In genomic region chr5:65336075-65336355, GRCm38 (mm10) we compare ENCODE assay signal across 8 mouse cellular contexts. TPM values are rescaled to one million over a fixed set of nuclear protein-coding genes. Genes with fewer than 3 reads are reported as not detected.
DNase-seq lines count a peak whose midpoint lies in the region; ATAC-seq lines count a peak whose summit lies in the region.

No protein-coding gene starts in this region.

- peak overlapping the region; percentile 91; the same call in 1 of the 2 replicates for H3K9ac ChIP-seq in lung, embryonic 15.5 days
- no peak overlapping the region for H3K9ac ChIP-seq in embryonic facial prominence, embryonic 13.5 days
- no peak overlapping the region for H3K9ac ChIP-seq in intestine, embryonic 16.5 days (ENCODE audit: low read depth, low read length)
- peak overlapping the region; percentile 83; the same call in 1 of the 2 replicates for H3K9ac ChIP-seq in neural tube, embryonic 13.5 days

- no peak for ATAC-seq in lung, embryonic 15.5 days (ENCODE audit: borderline replicate concordance, extremely low read depth, low FRiP score, low TSS enrichment)
- ATAC-seq in embryonic facial prominence, embryonic 13.5 days (ENCODE audit: insufficient number of reproducible peaks, insufficient read depth, low FRiP score, low TSS enrichment, low read depth): no peak
- ATAC-seq in intestine, embryonic 16.5 days: no peak
- ATAC-seq in neural tube, embryonic 13.5 days (ENCODE audit: low read depth): no peak

- H3K4me1 ChIP-seq in lung, embryonic 15.5 days: peaks cover 17% of the 10 kb centered on the region
- H3K4me1 ChIP-seq in embryonic facial prominence, embryonic 13.5 days: peaks cover 13% of the 10 kb centered on the region; the same call in 1 of the 2 replicates
- peaks cover 11% of the 10 kb centered on the region; the same call in 1 of the 2 replicates for H3K4me1 ChIP-seq in intestine, embryonic 16.5 days (ENCODE audit: control insufficient read depth, insufficient read depth, low read length)
- peaks cover 23% of the 10 kb centered on the region for H3K4me1 ChIP-seq in neural tube, embryonic 13.5 days (replicated peaks)

- WGBS in lung, embryonic 15.5 days: 22% methylated on average over 4 of the region's 4 CpGs
- WGBS in embryonic facial prominence, embryonic 13.5 days: 31% methylated on average over 4 of the region's 4 CpGs
- WGBS in intestine, embryonic 16.5 days: 24% methylated on average over 4 of the region's 4 CpGs
- 33% methylated on average over 4 of the region's 4 CpGs for WGBS in neural tube, embryonic 13.5 days

- H3K36me3 ChIP-seq in lung, embryonic 15.5 days: no peaks in the 10 kb centered on the region
- peaks cover 20% of the 10 kb centered on the region for H3K36me3 ChIP-seq in embryonic facial prominence, embryonic 13.5 days
- no peaks in the 10 kb centered on the region for H3K36me3 ChIP-seq in intestine, embryonic 16.5 days (ENCODE audit: control insufficient read depth, insufficient read depth, low read length)
- no peaks in the 10 kb centered on the region for H3K36me3 ChIP-seq in neural tube, embryonic 13.5 days

- no peaks in the 10 kb centered on the region for H3K9me3 ChIP-seq in lung, embryonic 15.5 days
- H3K9me3 ChIP-seq in embryonic facial prominence, embryonic 13.5 days: no peaks in the 10 kb centered on the region
- no peaks in the 10 kb centered on the region for H3K9me3 ChIP-seq in intestine, embryonic 16.5 days (ENCODE audit: control insufficient read depth, low read length)
- no peaks in the 10 kb centered on the region for H3K9me3 ChIP-seq in neural tube, embryonic 13.5 days

- DNase-seq in lung, adult 18-20 months: no peak
- no peak for DNase-seq in layer of hippocampus, postnatal 10 days (ENCODE audit: low spot score in 2 of 2)
- no peak for DNase-seq in frontal cortex, postnatal 14 days (ENCODE audit: low spot score in 2 of 2)
- no peak for DNase-seq in adrenal gland, postnatal 10 days

- no peak overlapping the region for H3K27ac ChIP-seq in lung, embryonic 15.5 days
- no peak overlapping the region for H3K27ac ChIP-seq in embryonic facial prominence, embryonic 13.5 days
- no peak overlapping the region for H3K27ac ChIP-seq in intestine, embryonic 16.5 days (ENCODE audit: low read length)
- no peak overlapping the region for H3K27ac ChIP-seq in neural tube, embryonic 13.5 days (replicated peaks)

- peak overlapping the region; percentile 67 for H3K4me2 ChIP-seq in lung, embryonic 15.5 days
- peak overlapping the region; percentile 76 for H3K4me2 ChIP-seq in embryonic facial prominence, embryonic 13.5 days
- peak overlapping the region; percentile 55 for H3K4me2 ChIP-seq in intestine, embryonic 16.5 days (ENCODE audit: low read depth, low read length)
- peak overlapping the region; percentile 79 for H3K4me2 ChIP-seq in neural tube, embryonic 13.5 days

- H3K27me3 ChIP-seq in lung, embryonic 15.5 days: no peaks in the 10 kb centered on the region
- no peaks in the 10 kb centered on the region for H3K27me3 ChIP-seq in embryonic facial prominence, embryonic 13.5 days
- no peaks in the 10 kb centered on the region for H3K27me3 ChIP-seq in intestine, embryonic 16.5 days (replicated peaks; ENCODE audit: control insufficient read depth, insufficient read depth, low read length)
- H3K27me3 ChIP-seq in neural tube, embryonic 13.5 days: no peaks in the 10 kb centered on the region

- peak overlapping the region; percentile 92 for H3K4me3 ChIP-seq in lung, embryonic 15.5 days
- H3K4me3 ChIP-seq in embryonic facial prominence, embryonic 13.5 days: peak overlapping the region; percentile 88
- peak overlapping the region; percentile 100 for H3K4me3 ChIP-seq in intestine, embryonic 16.5 days (ENCODE audit: low read length)
- H3K4me3 ChIP-seq in neural tube, embryonic 13.5 days: peak overlapping the region; percentile 91

RNA-seq across cellular contexts. Expression of gene Rfc1, which starts 0.5 kb away (rescaled TPM):
- 80.3 and 84.4 TPM in 2 replicates for polyA plus RNA-seq in lung, embryonic 15.5 days (2015; fragmentation: Nextera tagmentation; extraction: Ambion mirVana)
- 118 and 119 TPM in 2 replicates for polyA plus RNA-seq in embryonic facial prominence, embryonic 13.5 days (2015; fragmentation: Nextera tagmentation; extraction: Ambion mirVana)
- 50.7 and 63.4 TPM in 2 replicates for polyA plus RNA-seq in intestine, embryonic 16.5 days (2015; fragmentation: Nextera tagmentation; extraction: Ambion mirVana)
- polyA plus RNA-seq in neural tube, embryonic 13.5 days (2015; fragmentation: Nextera tagmentation; extraction: Ambion mirVana): 37.6 and 47.2 TPM in 2 replicates
- 10 to 100 TPM; 26.6 to 29.5 TPM for total RNA-seq in layer of hippocampus, postnatal 10 days (2021)
- 10 to 100 TPM; 47.7 to 50.2 TPM for total RNA-seq in adrenal gland, postnatal 10 days (2021)

RNA-seq across cellular contexts. Expression of gene Klb, which starts 12.1 kb away (rescaled TPM):
- polyA plus RNA-seq in lung, embryonic 15.5 days (2015; fragmentation: Nextera tagmentation; extraction: Ambion mirVana): 0.08 TPM in 1 of 2 replicates, not detected in the other
- polyA plus RNA-seq in embryonic facial prominence, embryonic 13.5 days (2015; fragmentation: Nextera tagmentation; extraction: Ambion mirVana): 0.10 and 0.14 TPM in 2 replicates
- polyA plus RNA-seq in intestine, embryonic 16.5 days (2015; fragmentation: Nextera tagmentation; extraction: Ambion mirVana): 2.9 and 4.0 TPM in 2 replicates
- 0.13 and 0.18 TPM in 2 replicates for polyA plus RNA-seq in neural tube, embryonic 13.5 days (2015; fragmentation: Nextera tagmentation; extraction: Ambion mirVana)
- under 1 TPM; 0.66 to 0.74 TPM for total RNA-seq in layer of hippocampus, postnatal 10 days (2021)
- 10 to 100 TPM; 19.4 to 19.9 TPM for total RNA-seq in adrenal gland, postnatal 10 days (2021)

RNA-seq across cellular contexts. Expression of gene Rpl9, which starts 55.2 kb away (rescaled TPM):
- 991 and 1,022 TPM in 2 replicates for polyA plus RNA-seq in lung, embryonic 15.5 days (2015; fragmentation: Nextera tagmentation; extraction: Ambion mirVana)
- 1,045 and 1,112 TPM in 2 replicates for polyA plus RNA-seq in embryonic facial prominence, embryonic 13.5 days (2015; fragmentation: Nextera tagmentation; extraction: Ambion mirVana)
- 937 and 1,015 TPM in 2 replicates for polyA plus RNA-seq in intestine, embryonic 16.5 days (2015; fragmentation: Nextera tagmentation; extraction: Ambion mirVana)
- polyA plus RNA-seq in neural tube, embryonic 13.5 days (2015; fragmentation: Nextera tagmentation; extraction: Ambion mirVana): 632 and 651 TPM in 2 replicates
- 100 to 1,000 TPM; 633 to 651 TPM for total RNA-seq in layer of hippocampus, postnatal 10 days (2021)
- 1,000 to 10,000 TPM; 1,097 to 1,198 TPM for total RNA-seq in adrenal gland, postnatal 10 days (2021)

RNA-seq across cellular contexts. Expression of gene Lias, which starts 55.3 kb away (rescaled TPM):
- polyA plus RNA-seq in lung, embryonic 15.5 days (2015; fragmentation: Nextera tagmentation; extraction: Ambion mirVana): 55.5 and 57.2 TPM in 2 replicates
- polyA plus RNA-seq in embryonic facial prominence, embryonic 13.5 days (2015; fragmentation: Nextera tagmentation; extraction: Ambion mirVana): 69.3 and 72.5 TPM in 2 replicates
- 49.2 and 56.4 TPM in 2 replicates for polyA plus RNA-seq in intestine, embryonic 16.5 days (2015; fragmentation: Nextera tagmentation; extraction: Ambion mirVana)
- 60.7 and 63.3 TPM in 2 replicates for polyA plus RNA-seq in neural tube, embryonic 13.5 days (2015; fragmentation: Nextera tagmentation; extraction: Ambion mirVana)
- 10 to 100 TPM; 37.4 to 38.2 TPM for total RNA-seq in layer of hippocampus, postnatal 10 days (2021)
- total RNA-seq in adrenal gland, postnatal 10 days (2021): 10 to 100 TPM; 69.8 to 74.1 TPM

Comparison
In these comparisons a context has a peak if more than half of its experiments do, and no peak if none do; other contexts are left out.
1. H3K9ac ChIP-seq: peak in lung, embryonic 15.5 days (single experiment) and neural tube, embryonic 13.5 days (single experiment); none in embryonic facial prominence, embryonic 13.5 days (single experiment) and intestine, embryonic 16.5 days (single experiment).
2. Peak in every context shown above with its lines, with median percentiles within 50 percentile points of each other: H3K4me2 ChIP-seq and H3K4me3 ChIP-seq.